Mouse (Mus musculus) embryonic facial prominence, embryonic 12.5 days (tissue): Measurements from ENCODE around the gene Trim59. TPM values are rescaled to one million over a fixed set of nuclear protein-coding genes. Genes with fewer than 3 reads are reported as not detected.

ENCODE experiments used
- ATAC-seq: fragments of 200-750 bp; cut with Nextera tagmentation; 2 replicates; pipeline ENCODE4 v1.8.0; 2017; ENCODE audit not compliant: insufficient number of reproducible peaks, insufficient read depth, low FRiP score, low TSS enrichment
- H3K27ac ChIP-seq: fragments of 300-500 bp; sonication (generic); 2 replicates; pipeline ENCODE4 v1.5.1; 2016; ENCODE audit warnings: mild to moderate bottlenecking
- H3K27me3 ChIP-seq: fragments of 300-500 bp; sonication (generic); 2 replicates; pipeline ENCODE4 v1.6.1; 2016; ENCODE audit warnings: mild to moderate bottlenecking, moderate library complexity
- H3K36me3 ChIP-seq: fragments of 300-500 bp; sonication (generic); 2 replicates; pipeline ENCODE4 v1.6.1; 2016; ENCODE audit warnings: mild to moderate bottlenecking
- H3K4me1 ChIP-seq: fragments of 300-500 bp; sonication (generic); 2 replicates; pipeline ENCODE4 v1.6.1; 2016
- H3K4me2 ChIP-seq: fragments of 300-500 bp; sonication (generic); replicated peaks from 2 replicates; pipeline ENCODE4 v1.6.1; 2016; ENCODE audit warnings: mild to moderate bottlenecking, moderate library complexity
- H3K4me3 ChIP-seq: fragments of 300-500 bp; sonication (generic); 2 replicates; pipeline ENCODE4 v1.5.1; 2016; ENCODE audit warnings: mild to moderate bottlenecking
- H3K9ac ChIP-seq: fragments of 300-500 bp; sonication (generic); 2 replicates; pipeline ENCODE4 v1.6.1; 2016; ENCODE audit warnings: mild to moderate bottlenecking, moderate library complexity
- H3K9me3 ChIP-seq: fragments of 300-500 bp; sonication (generic); 2 replicates; pipeline ENCODE4 v1.6.1; 2016; ENCODE audit warnings: mild to moderate bottlenecking, moderate library complexity
- WGBS: fragments of 180-500 bp; shearing (Covaris S2); methylation state at CpG from one replicate; pipeline ENCODE4 v1.1.7; 2016; 5-methylcytosine and 5-hydroxymethylcytosine counted together
- polyA plus RNA-seq: library from polyadenylated mRNA; unstranded; fragments of >200 nt; fragmentation: Nextera tagmentation; extraction: Ambion mirVana; gene quantifications from 2 replicates; pipeline ENCODE4 v1.2.1, GENCODE M21; 2016

Trim59 gene
- polyA plus RNA-seq: 165 and 167 TPM in 2 replicates

GRCm38 (mm10) chr3:69044645-69045399, at the start of gene Trim59:
TSS of gene Trim59 (minus strand) at chr3:69044755.
- Histone ChIP-seq H3K4me1 (peaks cover 11% of the 10 kb centered on the region), H3K27ac (peak within 1 kb of the TSS; percentile 96), H3K4me2 (peak within 1 kb of the TSS; percentile 68), H3K27me3 (no peaks in the 10 kb centered on the region), H3K4me3 (peak within 1 kb of the TSS; percentile 89), H3K9ac (peak within 1 kb of the TSS; percentile 96), H3K36me3 (peaks cover 4% of the 10 kb centered on the region), H3K9me3 (no peaks in the 10 kb centered on the region)
- under 1% methylated on average over 69 of the region's 80 CpGs for WGBS
- peak; percentile 93 for ATAC-seq

GRCm38 (mm10) chr3:69064005-69064404, 19.4 kb upstream of the Trim59 start:
- Histone ChIP-seq H3K4me2 (no peak overlapping the region), H3K9me3 (no peaks in the 10 kb centered on the region), H3K4me3 (no peak overlapping the region), H3K36me3 (no peaks in the 10 kb centered on the region), H3K27ac (no peak overlapping the region), H3K4me1 (no peaks in the 10 kb centered on the region), H3K27me3 (no peaks in the 10 kb centered on the region), H3K9ac (no peak overlapping the region)
- ATAC-seq: no peak
- 55% methylated on average over 1 of the region's 1 CpGs for WGBS

GRCm38 (mm10) chr3:69062764-69063163, 18.2 kb upstream of the Trim59 start:
- Histone ChIP-seq H3K27ac (no peak overlapping the region), H3K36me3 (no peaks in the 10 kb centered on the region), H3K9me3 (no peaks in the 10 kb centered on the region), H3K27me3 (no peaks in the 10 kb centered on the region), H3K9ac (no peak overlapping the region), H3K4me1 (no peaks in the 10 kb centered on the region), H3K4me3 (no peak overlapping the region), H3K4me2 (no peak overlapping the region)
- 100% methylated on average over 1 of the region's 1 CpGs for WGBS
- ATAC-seq: no peak

GRCm38 (mm10) chr3:69060672-69061071, 16.1 kb upstream of the Trim59 start:
- ATAC-seq: no peak
- Histone ChIP-seq H3K9ac (no peak overlapping the region), H3K4me3 (no peak overlapping the region), H3K4me1 (no peaks in the 10 kb centered on the region), H3K36me3 (no peaks in the 10 kb centered on the region), H3K27ac (no peak overlapping the region), H3K9me3 (no peaks in the 10 kb centered on the region), H3K27me3 (no peaks in the 10 kb centered on the region), H3K4me2 (no peak overlapping the region)
- 93% methylated on average over 4 of the region's 4 CpGs for WGBS

GRCm38 (mm10) chr3:69055871-69056270, 11.3 kb upstream of the Trim59 start:
- Histone ChIP-seq H3K9me3 (no peaks in the 10 kb centered on the region), H3K4me3 (no peak overlapping the region), H3K27ac (no peak overlapping the region), H3K4me2 (no peak overlapping the region), H3K36me3 (no peaks in the 10 kb centered on the region), H3K4me1 (no peaks in the 10 kb centered on the region), H3K9ac (no peak overlapping the region), H3K27me3 (no peaks in the 10 kb centered on the region)
- no peak for ATAC-seq
- WGBS: 88% methylated on average over 3 of the region's 3 CpGs

GRCm38 (mm10) chr3:69054760-69055432, 10.3 kb upstream of the Trim59 start:
- Histone ChIP-seq H3K4me3 (no peak overlapping the region), H3K27me3 (no peaks in the 10 kb centered on the region), H3K36me3 (no peaks in the 10 kb centered on the region), H3K4me2 (no peak overlapping the region), H3K9ac (no peak overlapping the region), H3K9me3 (no peaks in the 10 kb centered on the region), H3K4me1 (no peaks in the 10 kb centered on the region), H3K27ac (no peak overlapping the region)
- 0 out of 2 replicates have a peak, but pooled peaks have one; percentile 67 for ATAC-seq
- 80% methylated on average over 7 of the region's 7 CpGs for WGBS

GRCm38 (mm10) chr3:69051894-69052293, 7.3 kb upstream of the Trim59 start:
- Histone ChIP-seq H3K4me2 (no peak overlapping the region), H3K4me1 (no peaks in the 10 kb centered on the region), H3K27ac (no peak overlapping the region), H3K36me3 (no peaks in the 10 kb centered on the region), H3K9me3 (no peaks in the 10 kb centered on the region), H3K27me3 (no peaks in the 10 kb centered on the region), H3K9ac (no peak overlapping the region), H3K4me3 (no peak overlapping the region)
- 86% methylated on average over 11 of the region's 11 CpGs for WGBS
- no peak for ATAC-seq

- H3K27ac ChIP-seq: no peak overlapping the region
- no peak overlapping the region for H3K4me3 ChIP-seq
- 72% methylated on average over 6 of the region's 6 CpGs for WGBS
- no peak overlapping the region for H3K4me2 ChIP-seq
- no peaks in the 10 kb centered on the region for H3K9me3 ChIP-seq
- H3K9ac ChIP-seq: no peak overlapping the region
- no peak for ATAC-seq
- no peaks in the 10 kb centered on the region for H3K36me3 ChIP-seq
- H3K27me3 ChIP-seq: no peaks in the 10 kb centered on the region
- H3K4me1 ChIP-seq: peaks cover 4% of the 10 kb centered on the region; the same call in 1 of the 2 replicates
Observed at GRCm38 (mm10) chr3:69049011-69049410, 4.5 kb upstream of the Trim59 start.

GRCm38 (mm10) chr3:69047684-69048083, 3.1 kb upstream of the Trim59 start:
- ATAC-seq: no peak
- Histone ChIP-seq H3K9ac (no peak overlapping the region), H3K4me3 (no peak overlapping the region)

GRCm38 (mm10) chr3:69046509-69046908, 2.0 kb upstream of the Trim59 start:
- Histone ChIP-seq H3K36me3 (no peaks in the 10 kb centered on the region), H3K4me1 (peaks cover 8% of the 10 kb centered on the region), H3K9me3 (no peaks in the 10 kb centered on the region), H3K27ac (no peak overlapping the region), H3K9ac (no peak overlapping the region), H3K27me3 (no peaks in the 10 kb centered on the region), H3K4me3 (no peak overlapping the region), H3K4me2 (no peak overlapping the region)
- ATAC-seq: no peak
- WGBS: 49% methylated on average over 4 of the region's 4 CpGs

More at GRCm38 (mm10) chr3:69047684-69048083, 3.1 kb upstream of the Trim59 start:
- Histone ChIP-seq H3K27ac (no peak overlapping the region), H3K27me3 (no peaks in the 10 kb centered on the region), H3K4me2 (no peak overlapping the region), H3K36me3 (no peaks in the 10 kb centered on the region), H3K4me1 (peaks cover 4% of the 10 kb centered on the region; the same call in 1 of the 2 replicates), H3K9me3 (no peaks in the 10 kb centered on the region)
- 82% methylated on average over 4 of the region's 4 CpGs for WGBS

GRCm38 (mm10) chr3:69045750-69046149, 1.2 kb upstream of the Trim59 start:
- Histone ChIP-seq H3K36me3 (no peaks in the 10 kb centered on the region), H3K4me3 (peak overlapping the region; percentile 89), H3K9ac (peak overlapping the region; percentile 96), H3K27me3 (no peaks in the 10 kb centered on the region), H3K27ac (0 out of 2 replicates have a peak overlapping the region, but pooled peaks have one; percentile 96), H3K4me2 (peak overlapping the region; percentile 68), H3K4me1 (peaks cover 11% of the 10 kb centered on the region), H3K9me3 (no peaks in the 10 kb centered on the region)
- 22% methylated on average over 13 of the region's 13 CpGs for WGBS
- no peak for ATAC-seq

- H3K4me1 ChIP-seq: peaks cover 11% of the 10 kb centered on the region
- H3K27me3 ChIP-seq: no peaks in the 10 kb centered on the region
- no peaks in the 10 kb centered on the region for H3K9me3 ChIP-seq
- ATAC-seq: no peak
- H3K4me2 ChIP-seq: peak overlapping the region; percentile 68
- peak overlapping the region; percentile 96 for H3K27ac ChIP-seq
- peak overlapping the region; percentile 89 for H3K4me3 ChIP-seq
- peak overlapping the region; percentile 96 for H3K9ac ChIP-seq
- H3K36me3 ChIP-seq: peaks cover under 1% of the 10 kb centered on the region; the same call in 1 of the 2 replicates
- 5% methylated on average over 9 of the region's 9 CpGs for WGBS
Observed at GRCm38 (mm10) chr3:69045400-69045703, 797 bp upstream of the Trim59 start.
